Mouse (Mus musculus) ES-E14 (cell line): ENCODE results near the gene Edem2.

Source experiments
- CHD2 ChIP-seq: IDR thresholded peaks from 2 replicates; pipeline ENCODE4 v1.6.1; 2014; ENCODE audit warnings: mild to moderate bottlenecking, low read depth, low read length, inconsistent platforms
- HCFC1 ChIP-seq: IDR thresholded peaks from 2 replicates; pipeline ENCODE4 v1.6.1; 2012; ENCODE audit warnings: low read length, inconsistent platforms, borderline replicate concordance; ENCODE audit not compliant: insufficient read depth
- MAFK ChIP-seq: IDR thresholded peaks from 2 replicates; pipeline ENCODE4 v1.6.1; 2014; ENCODE audit warnings: mild to moderate bottlenecking, low read depth, low read length, inconsistent platforms; ENCODE audit not compliant: insufficient read depth
- ZNF384 ChIP-seq: IDR thresholded peaks from 2 replicates; pipeline ENCODE4 v1.6.1; 2012; ENCODE audit warnings: low read depth, low read length, inconsistent platforms

- no peak for TF ChIP-seq ZNF384
- no peak for TF ChIP-seq CHD2
- no peak for TF ChIP-seq MAFK
- TF ChIP-seq HCFC1, result no peak
These were observed 11.9 kb downstream of the Edem2 start for GRCm38 (mm10) chr2:155717082-155717990.
